Mouse (Mus musculus) CD8-positive naive resting alpha-beta T cell, adult 2 months (primary cell): Measurements from ENCODE around the gene Tmprss6.
A peak's percentile ranks its signal among the peaks of the same experiment; 100 is the strongest.

ENCODE experiments used
- DNase-seq, 2 experiments: peaks; one replicate each; pipeline ENCODE4 v3.0.0; 2022; ENCODE audit warnings: low read depth in 2 of 2, low spot score in 2 of 2

Tmprss6 gene

GRCm38 (mm10) chr15:78422046-78422956 is 46.1 kb downstream of the Tmprss6 start:
- DNase-seq = peak; percentile 83 to 91

DNA sequence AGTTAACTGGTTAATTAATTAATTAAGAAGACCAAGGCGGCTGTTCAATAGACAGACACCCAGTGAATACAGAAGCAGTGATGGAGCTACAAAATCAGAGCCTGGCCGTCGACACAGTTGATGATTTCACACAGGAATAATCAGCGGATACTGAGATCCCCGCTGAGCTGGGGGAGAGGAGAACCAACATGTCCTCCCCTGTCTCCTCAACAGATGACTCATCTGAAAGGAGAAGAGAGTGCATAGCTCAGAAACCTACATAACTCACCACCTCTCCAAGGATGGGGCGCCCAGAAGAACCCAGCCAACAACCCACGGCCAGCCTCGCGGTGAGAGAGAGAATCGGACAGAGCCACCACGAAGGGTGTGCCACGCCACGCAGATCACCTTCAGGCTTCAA is 48.0 kb downstream of the Tmprss6 start:
- no peak for DNase-seq

- DNase-seq = no peak
Measured at GRCm38 (mm10) chr15:78416937-78417336, 51.5 kb downstream of the Tmprss6 start.

- no peak for DNase-seq
Measured at GRCm38 (mm10) chr15:78414157-78414556, 54.3 kb downstream of the Tmprss6 start.

DNA sequence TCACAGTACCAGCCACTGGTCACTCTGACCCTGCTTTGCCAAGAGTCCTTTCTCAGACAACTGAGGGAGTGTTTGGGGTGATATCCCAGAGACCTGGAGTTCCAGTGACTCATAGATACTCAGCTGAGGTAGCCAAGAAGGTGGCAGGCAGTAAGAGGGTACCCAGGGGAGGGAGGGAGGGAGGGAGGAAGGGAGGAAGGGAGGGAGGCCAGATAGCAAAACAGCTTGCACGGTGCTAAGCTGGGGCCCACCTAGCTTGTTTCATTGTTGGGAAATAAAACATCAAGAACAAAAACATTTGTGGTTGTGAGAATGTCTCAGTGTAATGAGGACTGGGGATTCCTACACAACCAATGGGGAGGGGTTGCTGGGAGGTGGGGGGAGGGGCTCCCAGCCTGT is 54.7 kb downstream of the Tmprss6 start:
- no peak for DNase-seq

- no peak for DNase-seq
Measured at GRCm38 (mm10) chr15:78413083-78413718, 55.2 kb downstream of the Tmprss6 start.

DNA sequence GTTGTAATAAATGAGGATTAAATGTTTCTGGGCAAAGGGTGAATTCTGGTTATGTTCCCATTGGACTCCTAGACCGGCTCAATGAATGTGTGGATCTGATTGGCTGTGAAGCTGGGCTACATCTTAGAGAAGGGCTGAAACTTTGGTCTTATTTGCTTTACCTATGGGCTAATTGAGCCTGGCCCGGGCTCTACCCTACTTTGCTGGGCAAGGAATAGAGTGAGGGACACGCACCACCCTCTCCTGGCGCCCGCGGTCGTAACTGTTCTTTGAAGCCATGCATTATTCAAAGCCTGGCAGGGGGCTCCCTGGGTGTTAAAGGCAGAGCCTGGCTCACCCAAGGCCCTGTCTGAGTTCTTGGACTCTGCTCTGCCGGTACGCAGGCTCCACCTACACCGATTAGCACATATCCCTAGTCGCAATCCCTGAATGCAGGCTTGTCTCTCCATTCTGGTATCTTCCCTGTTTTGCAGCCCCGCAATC is 58.8 kb downstream of the Tmprss6 start:
- no peak for DNase-seq

DNA sequence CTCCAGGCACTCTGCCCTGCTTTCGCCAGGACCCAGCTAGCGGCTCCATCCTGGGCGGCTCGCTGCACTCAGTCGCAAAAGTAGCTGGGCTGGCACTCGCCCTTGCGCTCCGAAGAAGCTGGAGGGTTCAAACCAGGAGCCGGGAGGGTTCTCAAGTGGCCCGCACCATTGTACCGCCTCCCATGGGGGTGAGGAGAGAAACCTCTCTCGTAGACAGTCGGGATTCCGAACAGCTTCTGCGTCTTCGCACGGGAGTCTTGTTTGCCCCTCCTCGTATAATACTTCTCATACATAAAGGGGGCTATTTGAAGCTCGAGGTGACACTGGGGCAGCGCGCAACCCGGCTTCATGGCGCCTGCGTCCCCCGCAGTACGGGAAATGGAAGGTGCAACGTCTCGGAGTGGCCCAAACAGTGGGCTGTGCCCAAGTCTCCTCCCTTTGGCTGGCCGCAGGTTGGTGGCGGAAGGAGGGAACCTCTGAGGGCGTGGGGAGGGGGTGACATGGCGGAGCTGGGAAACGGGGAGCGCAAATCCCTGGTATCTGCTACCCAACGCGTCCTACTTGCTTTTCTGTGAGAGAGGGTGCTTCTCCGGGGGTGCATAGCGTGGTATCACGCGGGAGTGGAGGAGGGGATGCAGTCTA is 62.0 kb downstream of the Tmprss6 start, which contains the start of gene Mpst:
Gene Mpst (plus strand): TSS at position 124 of the 642 bp plus-strand sequence.
- peak; percentile 76 to 88 for DNase-seq

- peak in 1 of 2 experiments; percentile 17 for DNase-seq
Measured at GRCm38 (mm10) chr15:78405517-78406211, 62.8 kb downstream of the Tmprss6 start, which contains the start of gene Tst. Tst (minus strand) TSS chr15:78405907.

GRCm38 (mm10) chr15:78405098-78405497 is 63.3 kb downstream of the Tmprss6 start:
- DNase-seq = no peak

DNA sequence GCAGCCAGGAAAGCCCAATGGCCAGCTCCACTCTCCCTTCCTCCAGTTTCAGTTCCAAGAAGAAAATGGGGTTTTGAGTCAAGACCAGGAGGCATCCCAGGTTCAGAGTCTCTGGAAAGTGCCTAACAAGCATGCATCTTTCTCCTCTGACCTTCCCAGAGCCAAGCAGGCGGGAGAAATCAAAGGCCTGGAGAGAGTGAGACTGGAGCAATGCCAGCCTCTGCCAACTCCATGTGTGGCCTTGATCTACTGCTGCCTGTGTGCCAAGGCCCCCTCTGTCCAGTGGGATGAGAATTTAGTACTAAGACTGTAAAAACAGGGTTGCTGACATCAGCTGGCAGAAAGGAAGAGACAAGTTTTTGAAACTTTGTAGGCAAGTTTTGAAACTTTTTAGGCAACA is 64.5 kb downstream of the Tmprss6 start:
- no peak for DNase-seq

DNA sequence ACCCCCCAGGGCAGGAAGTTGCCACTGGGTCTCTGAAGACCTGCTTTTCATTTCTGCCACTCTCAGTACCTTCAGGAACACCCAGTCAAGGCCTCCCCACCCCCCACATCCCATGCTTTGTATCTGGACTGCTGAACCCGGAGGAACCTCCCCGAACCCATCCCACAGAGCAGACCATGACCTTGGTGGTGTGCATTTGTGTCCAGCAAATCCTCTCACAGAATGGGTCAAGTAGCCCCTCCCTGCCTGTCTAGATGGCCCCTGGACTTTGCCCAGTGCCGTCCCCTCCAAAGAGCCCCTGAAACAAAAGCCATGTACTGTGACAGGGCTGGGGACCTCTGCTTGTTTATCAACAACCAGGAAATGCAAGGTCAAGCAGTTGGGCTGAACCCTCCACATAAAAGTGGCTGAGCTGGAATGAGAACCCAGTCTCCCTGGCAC is 65.1 kb downstream of the Tmprss6 start:
- DNase-seq = no peak

DNA sequence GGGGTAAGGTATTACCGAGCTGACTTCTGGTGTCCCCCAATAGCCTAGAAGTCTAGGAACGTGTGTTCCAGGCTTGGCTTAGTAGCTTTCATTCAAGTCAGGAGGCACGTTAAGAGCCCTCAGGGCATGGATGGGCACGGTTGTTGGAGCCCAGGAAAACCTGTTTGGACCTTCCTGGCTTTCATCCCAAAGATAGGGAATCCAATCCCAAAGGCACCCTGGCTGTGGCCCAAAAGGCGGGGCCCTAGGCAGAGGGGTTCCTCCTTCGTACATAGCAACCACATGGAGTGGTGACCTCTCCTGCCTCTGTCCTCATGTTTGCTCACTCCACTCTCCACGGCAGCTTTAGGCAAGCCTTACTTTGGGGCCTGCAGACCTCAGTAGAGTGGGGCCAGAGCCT is 66.0 kb downstream of the Tmprss6 start:
- DNase-seq = no peak

DNA sequence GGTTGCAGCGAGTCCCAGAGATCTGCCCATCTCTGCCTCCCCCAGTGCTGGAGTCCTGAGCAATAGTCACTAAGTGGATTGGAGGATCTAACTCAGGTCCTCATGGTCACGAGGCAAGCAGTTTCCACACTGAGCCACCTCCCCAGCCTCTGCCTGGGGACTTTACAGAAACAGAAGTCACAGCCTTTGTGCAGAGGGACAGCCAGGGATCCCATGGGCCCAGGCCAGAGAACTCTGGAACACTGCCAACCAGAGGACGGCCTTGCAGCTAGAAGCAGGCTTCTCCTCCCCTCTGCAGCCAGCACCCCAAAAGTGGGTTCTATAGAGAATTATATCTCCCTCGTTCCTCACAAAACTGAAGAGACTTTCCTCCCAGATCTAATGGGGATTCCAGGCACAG is 66.5 kb downstream of the Tmprss6 start:
- no peak for DNase-seq

GRCm38 (mm10) chr15:78401345-78401744 is 67.1 kb downstream of the Tmprss6 start:
- no peak for DNase-seq

- DNase-seq = no peak
Measured at GRCm38 (mm10) chr15:78395478-78395962, 72.9 kb downstream of the Tmprss6 start, which contains the start of gene Tex33. Tex33 (minus strand) TSS chr15:78395912.

GRCm38 (mm10) chr15:78390855-78391254 is 77.6 kb downstream of the Tmprss6 start:
- DNase-seq = no peak
